Mouse (Mus musculus) left cerebral cortex, adult 18-20 months (tissue): ENCODE data around the gene Dhrs1. TPM values are rescaled to one million over a fixed set of nuclear protein-coding genes. Genes with fewer than 3 reads are reported as not detected.

Experiments
- DNase-seq, 2 experiments: peaks; one replicate each; pipeline ENCODE4 v3.0.0; 2021 to 2022; ENCODE audit warnings: low spot score in 2 of 2, mixed read lengths in 1 of 2
- long read RNA-seq, 2 experiments: library from polyadenylated mRNA; stranded (forward); transcript quantifications; one replicate each; pipeline ENCODE4 v2.0.0; 2021
- total RNA-seq, 2 experiments: library from RNA; stranded (reverse); gene quantifications; 2 replicates each; pipeline ENCODE4 v1.2.3; 2021

The Dhrs1 gene
- total RNA-seq = 10 to 100 TPM; 86.9 to 88.7 TPM
- long read RNA-seq, experiment 1, transcript Dhrs1-201 (9 exons, 1,477 nt) = major isoform, 69 of 82 reads
- long read RNA-seq, experiment 1, partial matches to known transcripts = 4 of 82 reads
- long read RNA-seq, experiment 1, other reads (novel, unspliced or antisense) = 7 of 82 reads
- long read RNA-seq, experiment 2, transcript Dhrs1-201 (9 exons, 1,477 nt) = major isoform, 53 of 67 reads
- long read RNA-seq, experiment 2, partial matches to known transcripts = 6 of 67 reads
- long read RNA-seq, experiment 2, other reads (novel, unspliced or antisense) = 6 of 67 reads

DNA sequence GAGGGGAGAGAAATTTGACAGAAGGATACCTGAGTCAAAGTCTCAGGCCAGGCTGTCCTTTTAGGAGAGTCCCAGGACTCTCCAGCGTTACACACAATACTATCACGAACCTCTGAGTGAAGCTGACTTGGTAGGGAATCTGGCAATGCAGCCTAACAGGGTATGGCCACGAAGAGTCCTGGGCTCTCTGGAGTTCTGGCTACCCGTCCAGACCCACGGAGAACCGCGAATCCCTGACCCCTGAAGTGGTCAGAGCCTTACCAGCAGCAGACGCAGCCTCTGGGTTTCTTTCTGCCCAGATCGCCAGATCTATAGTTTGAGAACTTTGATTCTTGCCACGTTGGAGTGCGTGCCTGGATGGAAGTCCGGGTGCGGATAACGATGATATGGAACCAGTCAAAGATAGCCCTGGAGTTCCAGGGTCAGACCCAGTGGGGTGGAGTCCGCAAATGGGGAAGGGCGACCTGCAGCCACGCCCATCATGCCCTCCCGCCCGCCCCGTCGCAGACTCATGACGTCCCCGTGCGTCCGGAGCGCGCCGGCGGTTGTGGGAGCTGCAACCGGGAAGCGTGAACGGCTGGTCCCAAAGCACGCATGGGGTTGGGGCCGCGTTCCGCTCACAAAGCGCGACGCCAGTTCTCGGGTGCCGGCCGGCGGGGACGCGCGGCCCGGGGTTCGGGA, at the start of gene Dhrs1, which contains the start of gene Nop9:
Dhrs1 (minus strand) TSS at position 511 of the 681 bp plus-strand sequence.
Nop9 (plus strand) TSS at position 514 of the 681 bp plus-strand sequence.
- peak; percentile 84 to 90 for DNase-seq

- DNase-seq = no peak
Measured at GRCm38 (mm10) chr14:55793946-55794345, 48.5 kb upstream of the Dhrs1 start.

DNA sequence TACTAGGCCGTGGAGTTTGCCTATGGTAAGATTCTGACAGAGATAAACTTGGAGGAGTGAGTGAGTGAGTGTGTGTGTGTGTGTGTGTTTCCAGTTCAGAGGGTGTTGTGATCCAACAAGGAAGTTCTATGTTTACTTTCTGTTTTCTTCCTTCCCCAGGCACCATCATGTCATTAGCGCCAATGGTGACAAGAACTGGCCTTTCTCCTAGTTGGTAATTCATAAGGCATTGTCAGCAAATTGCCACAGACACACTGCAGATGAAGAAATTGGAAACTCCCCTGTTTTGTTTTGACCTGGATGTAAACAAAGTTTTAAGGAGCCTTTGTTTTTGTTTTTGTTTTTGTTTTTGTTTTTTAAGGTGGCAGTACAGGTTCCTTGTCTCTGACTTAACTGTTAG, 48.0 kb upstream of the Dhrs1 start:
- DNase-seq = no peak

DNA sequence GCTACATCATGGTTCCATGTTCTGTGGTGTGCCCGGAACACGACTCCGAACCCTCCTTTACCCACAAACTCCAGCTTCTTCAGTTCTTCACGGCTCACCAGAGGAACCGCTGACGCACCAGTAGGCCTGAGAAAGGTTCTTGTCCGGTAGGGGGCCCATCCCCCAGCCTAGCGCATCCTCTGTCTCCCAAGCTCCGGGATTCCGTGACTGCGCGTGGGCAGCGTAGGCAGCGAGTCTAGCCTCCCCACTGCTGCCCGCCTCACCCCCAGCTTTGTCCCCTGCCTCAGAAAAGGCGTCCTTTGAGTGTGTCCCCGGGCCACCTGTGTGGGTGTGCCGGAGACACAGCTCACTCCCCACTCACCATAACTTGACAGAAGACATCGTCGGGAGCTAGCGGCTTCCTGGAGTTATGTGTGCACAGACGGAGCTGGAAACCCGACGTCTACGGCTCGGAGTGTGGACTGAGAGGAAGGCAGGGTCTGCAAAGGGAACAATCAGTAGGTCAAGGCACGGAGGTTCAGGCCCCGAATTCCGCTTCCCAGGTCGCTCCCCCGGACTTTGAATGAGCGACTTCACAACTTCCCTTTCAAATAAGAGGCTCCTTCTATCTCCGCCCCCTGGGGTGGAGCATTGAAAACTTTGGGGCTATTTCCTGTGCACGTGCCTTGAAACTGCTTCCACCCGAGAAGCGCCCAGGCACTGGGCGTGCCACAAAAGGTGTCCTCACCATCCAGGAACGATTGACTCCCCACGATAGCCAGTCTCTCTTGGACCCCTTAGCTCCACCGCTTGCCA, 43.0 kb upstream of the Dhrs1 start, which contains the start of gene Ripk3:
Ripk3 (minus strand) TSS at position 610 of the 795 bp plus-strand sequence.
- no peak for DNase-seq

- DNase-seq = no peak
Measured at GRCm38 (mm10) chr14:55787731-55788130, 42.2 kb upstream of the Dhrs1 start.

- no peak for DNase-seq
Measured at GRCm38 (mm10) chr14:55785195-55785594, 39.7 kb upstream of the Dhrs1 start.

GRCm38 (mm10) chr14:55783958-55784235, 38.4 kb upstream of the Dhrs1 start, which contains the start of gene Adcy4:
TSS of gene Adcy4 (minus strand) at chr14:55784095.
- DNase-seq = no peak

DNA sequence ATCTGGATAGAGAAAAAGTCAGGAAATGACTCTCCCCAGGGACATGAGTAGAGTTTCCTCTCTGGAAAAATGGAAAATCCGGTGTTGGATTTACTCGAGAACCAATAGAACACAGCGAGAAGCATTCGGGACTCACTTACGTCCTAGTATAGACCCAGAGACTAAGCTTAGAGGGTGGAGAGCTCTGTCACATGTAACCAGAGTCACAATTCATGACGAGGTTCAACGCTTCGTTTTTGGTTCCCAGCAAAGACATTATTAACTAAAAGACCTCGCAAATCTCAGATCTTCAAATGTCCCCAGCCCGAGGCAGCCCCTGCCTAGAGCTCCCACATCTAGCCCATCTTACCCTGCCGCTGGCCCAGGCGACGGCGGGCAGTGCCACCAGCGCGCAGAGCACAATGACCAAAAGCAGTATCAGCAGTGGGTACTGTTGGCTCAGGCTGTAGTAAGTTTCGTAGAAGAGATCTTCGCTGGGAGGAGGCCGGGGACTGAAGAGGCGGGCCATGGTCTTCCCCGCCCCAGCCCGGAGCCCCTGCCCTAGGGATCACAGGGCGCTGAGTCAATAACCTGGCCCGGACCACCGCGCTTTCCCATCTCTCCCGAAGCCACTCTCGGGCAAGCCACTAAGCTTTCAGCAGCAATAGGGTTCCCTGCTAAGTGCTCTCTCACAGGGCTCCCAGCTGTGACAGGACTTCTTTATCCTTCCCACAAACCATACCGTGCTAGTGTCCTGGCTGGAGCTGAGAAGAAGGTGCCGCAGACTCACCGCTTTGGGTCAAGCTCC, 37.9 kb upstream of the Dhrs1 start:
- DNase-seq = no peak

DNA sequence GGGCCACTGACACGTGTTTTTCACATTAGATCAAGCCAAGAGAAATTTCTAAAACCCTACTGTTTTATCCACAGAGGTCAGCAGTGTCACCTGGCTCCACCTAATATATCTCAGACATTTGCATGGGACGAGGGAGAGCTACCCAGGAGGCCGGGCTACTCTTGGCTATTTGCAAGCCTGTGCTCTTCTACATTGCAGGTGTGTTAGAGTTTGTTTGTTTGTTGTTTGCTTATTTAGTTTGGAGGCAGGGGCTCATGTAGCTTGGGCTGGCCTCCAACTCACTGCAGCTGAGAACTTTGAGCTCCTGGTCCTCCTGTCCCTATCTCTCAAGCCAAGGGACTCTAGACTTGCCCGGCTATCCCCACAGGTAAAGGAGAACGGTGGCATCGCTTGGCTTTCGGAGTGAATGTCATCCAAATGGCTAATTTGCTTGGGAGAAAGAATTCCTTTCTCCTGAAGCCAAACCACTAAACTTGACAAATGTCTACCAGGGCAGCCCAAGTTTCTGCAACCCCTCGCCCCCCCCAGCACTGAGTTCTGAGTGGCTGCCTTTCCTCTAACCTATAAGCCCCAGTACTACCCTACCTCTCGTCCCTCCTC, 37.0 kb upstream of the Dhrs1 start:
- DNase-seq = no peak

DNA sequence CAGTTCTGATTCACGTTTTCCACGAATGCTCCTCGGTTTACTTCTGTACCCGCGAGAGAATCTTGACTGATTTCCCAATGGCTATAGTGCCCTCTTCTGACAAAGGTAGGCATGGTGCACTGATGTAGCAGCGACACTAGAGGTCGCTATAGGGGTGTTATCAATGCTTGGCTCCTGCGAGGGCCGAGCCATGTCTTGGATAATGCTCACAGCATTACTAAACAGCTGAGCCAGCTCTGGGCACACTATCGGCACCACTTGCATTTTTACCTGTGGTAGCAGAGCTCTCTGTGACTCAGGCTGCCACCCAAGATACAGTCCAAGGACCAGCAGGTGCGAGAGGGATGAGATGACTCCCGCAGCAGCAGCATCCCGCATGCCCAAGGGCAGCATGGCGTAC, 35.8 kb upstream of the Dhrs1 start:
- peak; percentile 48 to 64 for DNase-seq

DNA sequence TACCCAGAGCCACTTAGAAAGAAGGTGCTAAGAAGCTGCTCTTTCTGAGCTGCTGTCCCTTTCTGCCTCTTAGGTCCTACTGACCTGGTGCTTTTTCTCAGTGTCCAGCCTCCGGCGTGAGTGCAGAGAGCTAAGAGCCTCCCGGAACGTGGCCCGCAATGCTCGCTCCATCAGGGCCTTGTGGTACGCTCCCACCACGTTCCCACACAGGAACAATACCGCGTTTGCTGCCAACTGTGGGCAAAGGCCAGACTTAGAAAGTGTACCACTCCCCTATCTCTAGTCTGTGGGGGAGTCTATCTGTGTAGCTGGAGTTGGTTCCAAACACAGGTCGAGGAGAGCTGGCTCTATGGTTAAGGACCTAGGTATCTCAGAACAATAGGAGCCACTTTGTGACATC, 35.2 kb upstream of the Dhrs1 start:
- no peak for DNase-seq

DNA sequence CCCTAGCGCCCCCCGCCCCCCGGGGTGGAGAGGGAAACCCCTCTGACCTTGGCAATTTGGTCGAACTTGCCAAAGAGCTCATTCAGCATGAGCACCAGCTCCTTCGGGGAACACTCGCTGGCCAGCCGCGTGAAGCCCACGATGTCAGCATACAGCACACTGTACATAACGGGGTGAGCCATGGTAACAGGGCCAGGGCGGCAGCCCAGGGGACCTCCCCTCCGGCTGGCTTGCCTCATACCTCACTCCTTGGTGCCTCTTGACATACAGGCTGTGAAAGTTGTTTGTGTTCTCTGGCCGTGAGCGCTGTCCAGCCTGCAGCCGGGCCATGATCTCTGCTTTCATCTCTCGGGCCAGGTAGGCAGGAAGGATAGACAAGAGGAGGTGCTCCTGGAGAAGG, 34.2 kb upstream of the Dhrs1 start:
- DNase-seq = no peak

DNA sequence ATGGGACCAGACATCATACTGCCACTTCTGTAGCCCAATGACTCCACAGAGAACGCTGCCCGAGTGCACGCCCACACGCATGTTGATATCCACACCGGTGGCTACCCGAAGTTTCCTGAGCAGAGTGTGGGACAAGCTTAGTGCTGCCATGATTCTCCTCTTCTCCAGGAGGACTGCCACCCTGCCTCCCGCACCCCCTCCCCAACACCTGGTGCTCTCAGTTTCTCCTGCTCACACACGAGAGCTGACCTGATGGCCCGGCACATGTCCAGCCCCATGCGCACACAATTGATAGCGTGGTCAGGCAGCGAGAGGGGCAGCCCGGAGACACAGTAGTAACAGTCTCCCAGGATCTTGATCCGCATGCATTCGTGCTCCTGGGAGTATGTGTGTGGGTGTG, 33.2 kb upstream of the Dhrs1 start:
- no peak for DNase-seq

DNA sequence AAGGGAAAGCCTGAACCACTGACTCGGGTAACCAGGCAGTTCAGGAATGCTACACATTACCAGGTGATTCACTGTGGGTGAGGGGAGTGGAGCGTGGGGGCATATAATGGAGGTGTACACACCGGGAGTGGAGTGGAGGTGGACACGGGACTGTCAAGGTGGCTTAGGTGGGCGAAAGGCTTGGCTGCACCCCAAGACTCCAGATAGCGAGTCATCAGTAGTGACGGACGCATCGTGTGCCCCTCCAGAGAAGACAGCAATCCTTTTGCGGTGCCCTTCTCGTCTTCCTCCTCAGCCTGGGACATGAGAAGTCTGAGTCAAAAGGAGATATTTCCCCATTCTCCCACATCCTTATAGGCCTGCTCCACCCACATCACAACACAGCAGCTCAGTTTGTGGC, 32.3 kb upstream of the Dhrs1 start:
- no peak for DNase-seq

- DNase-seq = no peak
Measured at GRCm38 (mm10) chr14:55777176-55777575, 31.7 kb upstream of the Dhrs1 start.

- no peak for DNase-seq
Measured at GRCm38 (mm10) chr14:55776711-55777110, 31.2 kb upstream of the Dhrs1 start.

- no peak for DNase-seq
Measured at GRCm38 (mm10) chr14:55769087-55769703, 23.7 kb upstream of the Dhrs1 start.

- no peak for DNase-seq
Measured at GRCm38 (mm10) chr14:55768555-55768954, 23.1 kb upstream of the Dhrs1 start.

DNA sequence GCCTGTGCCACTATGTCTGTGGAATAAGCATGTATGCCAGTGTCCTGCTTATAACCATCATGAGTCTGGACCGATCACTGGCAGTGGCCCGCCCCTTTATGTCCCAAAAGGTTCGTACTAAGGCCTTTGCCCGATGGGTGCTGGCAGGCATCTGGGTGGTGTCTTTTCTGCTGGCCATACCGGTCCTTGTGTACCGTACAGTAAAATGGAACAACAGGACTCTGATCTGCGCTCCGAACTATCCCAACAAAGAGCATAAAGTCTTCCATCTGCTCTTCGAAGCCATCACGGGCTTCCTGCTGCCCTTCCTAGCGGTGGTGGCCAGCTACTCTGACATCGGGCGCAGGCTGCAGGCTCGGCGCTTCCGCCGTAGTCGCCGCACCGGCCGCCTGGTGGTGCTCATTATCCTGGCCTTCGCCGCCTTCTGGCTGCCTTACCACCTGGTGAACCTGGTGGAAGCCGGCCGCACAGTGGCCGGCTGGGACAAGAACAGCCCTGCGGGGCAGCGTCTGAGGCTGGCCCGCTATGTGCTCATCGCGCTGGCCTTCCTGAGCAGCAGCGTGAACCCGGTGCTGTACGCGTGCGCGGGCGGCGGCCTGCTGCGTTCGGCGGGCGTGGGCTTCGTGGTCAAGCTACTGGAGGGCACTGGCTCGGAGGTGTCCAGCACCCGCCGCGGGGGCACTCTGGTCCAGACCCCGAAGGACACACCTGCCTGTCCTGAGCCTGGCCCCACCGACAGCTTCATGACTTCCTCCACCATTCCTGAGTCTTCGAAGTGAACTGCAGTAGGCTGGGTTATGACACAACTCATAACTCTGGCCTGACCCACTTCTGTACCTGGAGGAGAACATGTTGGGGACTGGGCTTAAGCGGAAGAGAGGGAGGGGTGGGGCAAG, 22.3 kb upstream of the Dhrs1 start:
- DNase-seq = peak in 1 of 2 experiments; percentile 42
